ENCODE assay signal across 7 mouse cellular contexts in the genomic region with DNA sequence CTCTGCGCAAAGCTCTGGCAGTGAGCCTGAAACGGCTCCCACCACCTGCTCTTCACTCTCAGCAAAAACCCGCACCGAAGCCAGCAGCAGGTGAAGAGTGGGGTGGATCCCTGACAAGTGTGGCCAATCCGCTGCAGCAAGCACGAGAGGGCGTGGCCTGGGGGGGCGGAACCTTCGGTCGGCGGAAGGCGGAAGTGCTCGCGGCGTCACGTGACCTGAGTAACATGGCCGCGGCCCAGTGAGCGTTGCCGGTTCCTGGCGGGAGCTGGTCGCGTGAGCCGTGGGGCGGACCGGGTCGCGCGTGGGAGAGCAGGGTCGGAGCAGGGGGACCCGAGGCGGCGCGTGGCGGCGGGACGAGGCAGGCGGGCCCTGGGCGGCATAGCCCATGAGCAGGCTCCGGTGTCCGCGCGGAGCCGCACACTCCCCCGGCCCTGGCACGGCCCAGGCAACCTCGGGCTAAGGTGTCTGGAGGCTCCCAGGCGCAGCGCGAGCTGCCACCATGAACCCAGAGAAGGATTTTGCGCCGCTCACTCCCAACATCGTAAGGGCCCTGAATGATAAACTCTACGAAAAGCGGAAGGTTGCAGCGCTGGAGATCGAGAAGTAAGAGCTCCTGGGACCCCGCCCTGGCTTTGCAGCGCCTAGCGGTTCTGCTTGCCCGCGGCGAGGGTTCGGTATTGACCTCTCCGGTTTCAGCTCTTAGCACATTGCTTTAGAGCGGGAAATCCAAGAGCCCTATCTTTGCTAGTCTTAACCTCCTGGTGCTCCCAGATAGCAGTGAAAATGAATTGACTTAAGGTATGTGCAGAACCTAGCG. TPM values are rescaled to one million over a fixed set of nuclear protein-coding genes. Genes with fewer than 3 reads are reported as not detected.
DNase-seq lines count a peak whose midpoint lies in the region; ATAC-seq lines count a peak whose summit lies in the region.

A gene (plus strand): TSS at position 195 of the 817 bp plus-strand sequence.

- no peaks in the 10 kb centered on the region for H3K36me3 ChIP-seq in embryonic facial prominence, embryonic 12.5 days
- no peaks in the 10 kb centered on the region for H3K36me3 ChIP-seq in limb, embryonic 11.5 days (ENCODE audit: control insufficient read depth, insufficient read depth, low read length)
- H3K36me3 ChIP-seq in midbrain, embryonic 14.5 days (ENCODE audit: control insufficient read depth, insufficient read depth, low read length), result no peaks in the 10 kb centered on the region

- peak within 1 kb of the TSS; percentile 95 for H3K4me3 ChIP-seq in embryonic facial prominence, embryonic 12.5 days
- H3K4me3 ChIP-seq in limb, embryonic 11.5 days (ENCODE audit: low read depth, low read length), result peak within 1 kb of the TSS; percentile 95
- peak within 1 kb of the TSS; percentile 95 for H3K4me3 ChIP-seq in midbrain, embryonic 14.5 days (replicated peaks; ENCODE audit: low read depth, low read length)

- peak; percentile 99 for DNase-seq in adrenal gland, postnatal 25 days
- peak; percentile 100 for DNase-seq in heart, adult 11 months
- DNase-seq in kidney, adult 18-20 months, result peak; percentile 99
- peak; percentile 98 for DNase-seq in limb, embryonic 11.5 days (ENCODE audit: low spot score)
- peak; percentile 99 for DNase-seq in midbrain, embryonic 14.5 days
- peak; percentile 97 to 99 for DNase-seq in spleen, adult 18-20 months

- under 1% methylated on average over 67 of the region's 67 CpGs for WGBS in embryonic facial prominence, embryonic 12.5 days
- WGBS in limb, embryonic 11.5 days, result under 1% methylated on average over 64 of the region's 67 CpGs
- under 1% methylated on average over 67 of the region's 67 CpGs for WGBS in midbrain, embryonic 14.5 days

- peaks cover 14% of the 10 kb centered on the region for H3K4me1 ChIP-seq in embryonic facial prominence, embryonic 12.5 days
- peaks cover 7% of the 10 kb centered on the region; the same call in 1 of the 2 replicates for H3K4me1 ChIP-seq in limb, embryonic 11.5 days (ENCODE audit: control insufficient read depth, insufficient read depth, low read length)
- peaks cover 14% of the 10 kb centered on the region for H3K4me1 ChIP-seq in midbrain, embryonic 14.5 days (ENCODE audit: control insufficient read depth, insufficient read depth, low read length)

- peak within 1 kb of the TSS; percentile 92 for H3K4me2 ChIP-seq in embryonic facial prominence, embryonic 12.5 days (replicated peaks)
- H3K4me2 ChIP-seq in limb, embryonic 11.5 days (ENCODE audit: low read depth, severe bottlenecking), result peak within 1 kb of the TSS; percentile 79
- H3K4me2 ChIP-seq in midbrain, embryonic 14.5 days (ENCODE audit: low read length), result peak within 1 kb of the TSS; percentile 89

- ATAC-seq in embryonic facial prominence, embryonic 12.5 days (ENCODE audit: insufficient number of reproducible peaks, insufficient read depth, low FRiP score, low TSS enrichment), result peak; percentile 88
- ATAC-seq in limb, embryonic 11.5 days (ENCODE audit: insufficient number of reproducible peaks, low FRiP score, low TSS enrichment, low read depth), result peak; percentile 89
- peak; percentile 97 for ATAC-seq in midbrain, embryonic 14.5 days (ENCODE audit: low FRiP score, low TSS enrichment)

- H3K27me3 ChIP-seq in embryonic facial prominence, embryonic 12.5 days, result peaks cover 5% of the 10 kb centered on the region
- H3K27me3 ChIP-seq in limb, embryonic 11.5 days (ENCODE audit: control insufficient read depth, insufficient read depth, low read length), result no peaks in the 10 kb centered on the region
- H3K27me3 ChIP-seq in midbrain, embryonic 14.5 days (ENCODE audit: control insufficient read depth, insufficient read depth, low read length), result no peaks in the 10 kb centered on the region

- H3K9ac ChIP-seq in embryonic facial prominence, embryonic 12.5 days, result peak within 1 kb of the TSS; percentile 77
- peak within 1 kb of the TSS; percentile 68 for H3K9ac ChIP-seq in limb, embryonic 11.5 days (ENCODE audit: low read length)
- H3K9ac ChIP-seq in midbrain, embryonic 14.5 days (replicated peaks; ENCODE audit: low read length), result peak within 1 kb of the TSS; percentile 74

- H3K27ac ChIP-seq in embryonic facial prominence, embryonic 12.5 days, result no peak within 1 kb of the TSS; the same call in 1 of the 2 replicates
- H3K27ac ChIP-seq in limb, embryonic 11.5 days (replicated peaks; ENCODE audit: low read depth, low read length), result no peak within 1 kb of the TSS
- peak within 1 kb of the TSS; percentile 71 for H3K27ac ChIP-seq in midbrain, embryonic 14.5 days (replicated peaks; ENCODE audit: low read depth, low read length)

- H3K9me3 ChIP-seq in embryonic facial prominence, embryonic 12.5 days, result no peaks in the 10 kb centered on the region
- H3K9me3 ChIP-seq in limb, embryonic 11.5 days (ENCODE audit: control insufficient read depth, low read length), result no peaks in the 10 kb centered on the region
- H3K9me3 ChIP-seq in midbrain, embryonic 14.5 days (ENCODE audit: control insufficient read depth, low read length), result no peaks in the 10 kb centered on the region

RNA-seq across cellular contexts. Expression of the gene that starts here (rescaled TPM):
- 34.3 and 35.4 TPM in 2 replicates for total RNA-seq in adrenal gland, postnatal 25 days (2021)
- polyA plus RNA-seq in embryonic facial prominence, embryonic 12.5 days (2016; fragmentation: Nextera tagmentation; extraction: Ambion mirVana), result 24.8 and 25.6 TPM in 2 replicates
- 30.5 TPM in 2 replicates for polyA plus RNA-seq in limb, embryonic 11.5 days (2014; fragmentation: Nextera tagmentation; extraction: Ambion mirVana)
- 31.7 and 32.5 TPM in 2 replicates for polyA plus RNA-seq in midbrain, embryonic 14.5 days (2014; fragmentation: Nextera tagmentation; extraction: Ambion mirVana)
